Mouse (Mus musculus) limb, embryonic 10.5 days (tissue): ENCODE results near the gene Rtl4. TPM values are rescaled to one million over a fixed set of nuclear protein-coding genes. Genes with fewer than 3 reads are reported as not detected.
A peak's percentile ranks its signal among the peaks of the same experiment; 100 is the strongest.

ENCODE experiments used
- DNase-seq: peaks from one replicate; pipeline ENCODE4 v3.0.0-alpha.2; 2017; ENCODE audit warnings: low spot score
- H3K27ac ChIP-seq: fragments of 300-500 bp; sonication (generic); 2 replicates; pipeline ENCODE4 v1.5.1; 2016; ENCODE audit warnings: mild to moderate bottlenecking
- H3K27me3 ChIP-seq: fragments of 300-500 bp; sonication (generic); 2 replicates; pipeline ENCODE4 v1.6.1; 2016; ENCODE audit warnings: low read depth, mild to moderate bottlenecking; ENCODE audit not compliant: poor library complexity, severe bottlenecking
- H3K36me3 ChIP-seq: fragments of 300-500 bp; sonication (generic); 2 replicates; pipeline ENCODE4 v1.6.1; 2016; ENCODE audit warnings: mild to moderate bottlenecking, moderate library complexity
- H3K4me1 ChIP-seq: fragments of 300-500 bp; sonication (generic); 2 replicates; pipeline ENCODE4 v1.6.1; 2016
- H3K4me3 ChIP-seq: fragments of 300-500 bp; sonication (generic); 2 replicates; pipeline ENCODE4 v1.5.1; 2016; ENCODE audit warnings: mild to moderate bottlenecking, moderate library complexity
- H3K9me3 ChIP-seq: fragments of 300-500 bp; sonication (generic); replicated peaks from 2 replicates; pipeline ENCODE4 v1.6.1; 2016; ENCODE audit warnings: mild to moderate bottlenecking
- WGBS: fragments of 180-500 bp; shearing (Covaris S2); methylation state at CpG from one replicate; pipeline ENCODE4 v1.1.7; 2016; 5-methylcytosine and 5-hydroxymethylcytosine counted together
- microRNA counts: library from miRNA; unstranded; fragments of <30 nt; microRNA quantifications from one replicate; lab custom pipeline; 2017
- microRNA-seq: library from miRNA; unstranded; fragments of <30 nt; microRNA quantifications from one replicate; pipeline ENCODE4, GENCODE M21; 2017
- polyA plus RNA-seq: library from polyadenylated mRNA; unstranded; fragments of >200 nt; fragmentation: Nextera tagmentation; extraction: Ambion mirVana; gene quantifications from 2 replicates; pipeline ENCODE4 v1.2.1, GENCODE M21; 2016

Rtl4 gene
- polyA plus RNA-seq, 1 experiment from 2014 or later, result 0.15 TPM

DNA sequence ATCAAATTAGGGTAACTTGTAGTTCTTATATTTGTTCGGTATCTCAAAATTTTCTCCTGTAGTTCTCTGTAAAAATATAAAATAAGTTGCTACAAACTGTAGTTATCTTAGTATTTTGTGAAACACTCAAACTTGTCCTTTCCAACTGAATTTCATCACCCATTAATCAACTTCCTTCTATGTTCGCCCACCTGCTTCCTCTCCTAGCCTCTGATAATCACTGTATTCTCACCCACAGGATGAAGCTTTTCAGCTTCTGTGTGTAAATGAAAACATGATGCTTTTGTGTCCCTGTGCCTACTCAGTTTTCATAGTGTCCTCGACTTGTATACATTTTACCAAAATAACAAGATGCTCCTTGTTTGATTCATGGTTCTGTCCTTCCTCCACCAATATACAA, 401.7 kb downstream of the Rtl4 start:
- Histone ChIP-seq H3K4me1 (no peaks in the 10 kb centered on the region), H3K27me3 (peaks cover 12% of the 10 kb centered on the region; the same call in 1 of the 2 replicates), H3K27ac (no peak overlapping the region), H3K4me3 (no peak overlapping the region), H3K9me3 (no peaks in the 10 kb centered on the region), H3K36me3 (no peaks in the 10 kb centered on the region)
- WGBS, result 85% methylated on average over 3 of the region's 3 CpGs
- DNase-seq, result no peak

DNA sequence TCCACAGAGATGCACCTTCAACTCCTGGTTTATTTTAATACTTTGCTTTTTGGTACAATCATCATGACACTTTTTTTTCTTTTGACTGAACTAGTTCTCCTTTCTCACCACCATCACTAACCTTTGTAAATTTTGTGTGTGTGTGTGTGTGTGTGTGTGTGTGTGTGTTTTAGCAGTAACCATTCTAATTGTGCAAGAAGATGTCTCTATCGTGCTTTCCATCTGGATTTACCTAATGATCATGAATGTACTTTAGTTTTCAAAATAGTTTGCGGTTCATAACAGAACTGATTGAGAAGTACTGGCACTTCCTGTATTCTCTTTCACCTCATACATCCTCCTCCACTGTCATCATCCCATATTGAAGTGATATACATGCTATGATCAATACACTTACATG, 402.3 kb downstream of the Rtl4 start:
- no peaks in the 10 kb centered on the region for H3K36me3 ChIP-seq
- no peaks in the 10 kb centered on the region for H3K9me3 ChIP-seq
- no peaks in the 10 kb centered on the region for H3K4me1 ChIP-seq
- no peak overlapping the region for H3K27ac ChIP-seq
- no peak for DNase-seq
- WGBS, result 85% methylated on average over 2 of the region's 2 CpGs
- H3K4me3 ChIP-seq, result no peak overlapping the region
- H3K27me3 ChIP-seq, result peaks cover 12% of the 10 kb centered on the region; the same call in 1 of the 2 replicates

MicroRNA genes within 50 kb of the gene (microRNA counts, 519-probe panel; counts per million panel counts)
- microRNA mmu-miR-3472 (lab: Ali Mortazavi, UCI), result 684 counts per million, percentile 72 among the panel's probes with 10 or more counts

Small RNA genes within 50 kb of the gene (microRNA-seq; reads per million reads assigned to microRNA genes)
- gene Mir3472, result not detected

Other genes starting within 250 kb of the Rtl4 start
- not detected in 2 replicates for gene Trpc5os, start 232.3 kb upstream of the Rtl4 start, polyA plus RNA-seq
- gene Trpc5, start 727 bp upstream of the Rtl4 start, polyA plus RNA-seq, result 0.05 TPM in 1 of 2 replicates, not detected in the other